Mouse (Mus musculus) cortical plate, adult 2 months (tissue): ENCODE data around the gene S1pr4.

Experiments
- CTCF ChIP-seq: fragments of 200-500 bp; IDR thresholded peaks from 2 replicates; pipeline ENCODE4 v1.5.1; 2011; ENCODE audit warnings: mild to moderate bottlenecking, control low read depth, low read length; ENCODE audit not compliant: insufficient read depth; ENCODE audit errors: extremely low read depth
- POLR2A ChIP-seq: fragments of 200-500 bp; IDR thresholded peaks from 2 replicates; pipeline ENCODE4 v1.6.1; 2011; ENCODE audit warnings: mild to moderate bottlenecking, low read length, control low read depth; ENCODE audit not compliant: insufficient read depth; ENCODE audit errors: extremely low read depth

GRCm38 (mm10) chr10:81489941-81490340 lies 10.0 kb downstream of the S1pr4 start:
- no peak for TF ChIP-seq CTCF
- no peak for TF ChIP-seq POLR2A
